Mouse (Mus musculus) brain, embryonic 14.5 days (tissue): Measurements from ENCODE around the gene Bicdl1.

Experiments used
- CTCF ChIP-seq: fragments of 200-500 bp; IDR thresholded peaks from 2 replicates; pipeline ENCODE4 v1.5.1; 2012; ENCODE audit warnings: inconsistent platforms, mild to moderate bottlenecking, moderate library complexity, borderline replicate concordance; ENCODE audit not compliant: insufficient read depth, insufficient read length; ENCODE audit errors: extremely low read depth
- POLR2A ChIP-seq: fragments of 200-500 bp; IDR thresholded peaks from 2 replicates; pipeline ENCODE4 v1.6.1; 2012; ENCODE audit warnings: mild to moderate bottlenecking, inconsistent platforms, borderline replicate concordance; ENCODE audit not compliant: poor library complexity, insufficient read depth, insufficient read length, severe bottlenecking; ENCODE audit errors: extremely low read depth

DNA sequence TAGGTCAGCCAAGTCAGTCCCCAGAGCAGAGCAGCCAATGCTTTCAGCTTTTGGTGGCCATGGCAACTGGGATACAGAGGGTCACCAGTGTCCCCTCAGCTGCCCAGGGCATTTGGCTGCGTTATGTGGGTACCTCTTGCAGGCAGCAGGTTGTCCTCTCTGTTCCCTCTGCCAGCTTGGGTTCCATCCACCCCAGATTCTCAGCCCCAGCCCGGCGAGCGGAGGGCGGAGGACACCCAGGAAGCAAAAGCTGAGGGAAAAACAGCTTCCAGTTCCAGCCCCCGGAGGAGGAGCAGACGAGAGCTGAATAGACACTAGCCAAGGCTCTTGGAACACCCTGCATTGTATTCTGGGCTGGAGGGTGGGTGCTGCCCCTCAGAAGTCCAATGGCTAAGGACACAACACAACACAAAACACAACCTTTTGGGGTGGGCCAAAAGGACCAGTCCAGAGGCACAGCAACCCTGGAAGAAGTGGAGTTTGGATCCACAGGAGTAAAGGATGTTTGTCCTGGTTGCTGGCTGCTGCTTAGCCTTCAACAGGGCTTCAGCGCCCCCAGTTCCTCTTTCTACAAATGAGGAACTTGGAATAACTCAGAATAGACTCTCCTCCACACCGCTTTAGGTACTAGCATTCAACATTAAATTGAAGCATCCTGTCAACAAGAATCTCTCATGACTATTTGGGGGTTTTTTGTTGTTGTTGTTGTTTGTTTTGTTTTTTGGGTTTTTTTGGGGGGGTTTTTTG, 107.6 kb downstream of the Bicdl1 start:
- TF ChIP-seq POLR2A (no peak), CTCF (no peak)
